Mouse (Mus musculus) testis, adult 2 months (tissue): ENCODE results near the gene Gm20831. TPM values are rescaled to one million over a fixed set of nuclear protein-coding genes. Genes with fewer than 3 reads are reported as not detected.
"Not testable (repeated sequence)": the region's sequence is repeated elsewhere in the genome, so short reads cannot be mapped to it uniquely, and the experiment has no call there.

Experiments
- H3K27ac ChIP-seq: fragments of 200-500 bp; 2 replicates; pipeline ENCODE4 v1.5.1; 2012; ENCODE audit warnings: low read depth, low read length; ENCODE audit not compliant: control insufficient read depth, insufficient read depth
- H3K27me3 ChIP-seq: fragments of 200-500 bp; 2 replicates; pipeline ENCODE4 v1.6.1; 2012; ENCODE audit warnings: mild to moderate bottlenecking, low read length, moderate library complexity; ENCODE audit not compliant: control insufficient read depth, insufficient read depth
- H3K36me3 ChIP-seq: fragments of 200-500 bp; 2 replicates; pipeline ENCODE4 v1.6.1; 2012; ENCODE audit warnings: mild to moderate bottlenecking, low read length; ENCODE audit not compliant: control insufficient read depth, insufficient read depth
- H3K4me1 ChIP-seq: fragments of 200-500 bp; 2 replicates; pipeline ENCODE4 v1.6.1; 2012; ENCODE audit warnings: low read length; ENCODE audit not compliant: control insufficient read depth, insufficient read depth
- H3K4me3 ChIP-seq: fragments of 200-500 bp; 2 replicates; pipeline ENCODE4 v1.5.1; 2012; ENCODE audit warnings: low read depth, mild to moderate bottlenecking, low read length, moderate library complexity, mixed read lengths; ENCODE audit not compliant: control insufficient read depth
- polyA plus RNA-seq: library from polyadenylated mRNA; depleted of rRNA; stranded (reverse); fragments of >200 nt; gene quantifications from 2 replicates; pipeline ENCODE4 v1.2.3, GENCODE M21; 2012; rRNA removed

Gene Gm20831
- polyA plus RNA-seq = 2.1 and 2.5 TPM in 2 replicates

GRCm38 (mm10) chrY:17874441-17874840, at the start of gene Gm20831, which contains the start of gene Gm20772:
Gene Gm20831, plus strand, starts transcription at chrY:17874741.
Gene Gm20772, plus strand, starts transcription at chrY:17874741.
- H3K36me3 ChIP-seq, H3K4me3 ChIP-seq, H3K4me1 ChIP-seq, H3K27me3 ChIP-seq, H3K27ac ChIP-seq: not testable (repeated sequence)

GRCm38 (mm10) chrY:17846166-17846565, 28.4 kb upstream of the Gm20831 start, which contains the start of gene Gm21904:
Gene Gm21904, minus strand, starts transcription at chrY:17846266.
- H3K27ac ChIP-seq, H3K27me3 ChIP-seq, H3K36me3 ChIP-seq, H3K4me3 ChIP-seq, H3K4me1 ChIP-seq: not testable (repeated sequence)

DNA sequence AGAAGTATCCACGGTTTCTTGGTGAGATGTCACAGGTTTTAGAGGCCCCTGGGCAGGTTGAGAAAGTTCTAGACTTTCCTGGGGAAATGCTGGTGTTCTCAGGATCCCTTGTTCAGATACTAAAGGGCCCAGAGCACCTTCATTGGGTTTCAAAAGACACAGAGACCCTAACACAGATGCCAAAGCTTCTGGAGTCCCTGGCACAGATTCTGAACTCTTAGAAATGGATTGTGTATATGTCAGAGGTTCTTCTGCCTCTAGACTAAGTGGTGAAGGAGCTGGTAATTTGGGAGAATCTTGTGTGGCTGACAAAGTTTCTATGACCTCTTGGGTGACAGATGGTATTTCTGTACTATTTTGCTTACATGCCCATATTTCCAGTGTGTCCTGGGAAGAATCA, 62.7 kb downstream of the Gm20831 start, which contains the start of gene Srsy:
TSS of gene Srsy (minus strand) at position 101 of the 400 bp plus-strand sequence.
- not testable (repeated sequence) for H3K36me3 ChIP-seq, H3K4me3 ChIP-seq, H3K4me1 ChIP-seq, H3K27me3 ChIP-seq, H3K27ac ChIP-seq

Other genes with a start within 250 kb of the Gm20831 start
- gene Gm21904, start 28.5 kb upstream of the Gm20831 start, polyA plus RNA-seq = not detected in 2 replicates
- gene Gm20772, start within 50 bp of the Gm20831 start, polyA plus RNA-seq = not detected in 2 replicates
- gene Srsy, start 62.6 kb downstream of the Gm20831 start, polyA plus RNA-seq = not detected in 2 replicates
- not detected in 2 replicates for gene Gm21764, start 187.1 kb downstream of the Gm20831 start, polyA plus RNA-seq
- not detected in 2 replicates for gene Ssty1, start 214.4 kb downstream of the Gm20831 start, polyA plus RNA-seq